Mouse (Mus musculus): Measurements from ENCODE around the gene H2afy2. TPM values are rescaled to one million over a fixed set of nuclear protein-coding genes. Genes with fewer than 3 reads are reported as not detected.

The H2afy2 gene
- polyA plus RNA-seq, 1 experiment from 2014 or later, result 366 TPM

- H3K27ac ChIP-seq (replicated peaks), result no peak overlapping the region
- peaks cover 29% of the 10 kb centered on the region for H3K27me3 ChIP-seq
- peaks cover 7% of the 10 kb centered on the region for H3K4me1 ChIP-seq
- no peaks in the 10 kb centered on the region for H3K9me3 ChIP-seq
- no peak overlapping the region for H3K4me3 ChIP-seq
- H3K36me3 ChIP-seq, result no peaks in the 10 kb centered on the region
- no peak overlapping the region for H3K9ac ChIP-seq (replicated peaks)
- H3K4me2 ChIP-seq (replicated peaks), result no peak overlapping the region
- WGBS, result 90% methylated on average over 12 of the region's 12 CpGs
- ATAC-seq (ENCODE audit: low FRiP score, low read depth), result no peak
These were observed 66.3 kb downstream of the H2afy2 start for GRCm38 (mm10) chr10:61717406-61718296.

DNA sequence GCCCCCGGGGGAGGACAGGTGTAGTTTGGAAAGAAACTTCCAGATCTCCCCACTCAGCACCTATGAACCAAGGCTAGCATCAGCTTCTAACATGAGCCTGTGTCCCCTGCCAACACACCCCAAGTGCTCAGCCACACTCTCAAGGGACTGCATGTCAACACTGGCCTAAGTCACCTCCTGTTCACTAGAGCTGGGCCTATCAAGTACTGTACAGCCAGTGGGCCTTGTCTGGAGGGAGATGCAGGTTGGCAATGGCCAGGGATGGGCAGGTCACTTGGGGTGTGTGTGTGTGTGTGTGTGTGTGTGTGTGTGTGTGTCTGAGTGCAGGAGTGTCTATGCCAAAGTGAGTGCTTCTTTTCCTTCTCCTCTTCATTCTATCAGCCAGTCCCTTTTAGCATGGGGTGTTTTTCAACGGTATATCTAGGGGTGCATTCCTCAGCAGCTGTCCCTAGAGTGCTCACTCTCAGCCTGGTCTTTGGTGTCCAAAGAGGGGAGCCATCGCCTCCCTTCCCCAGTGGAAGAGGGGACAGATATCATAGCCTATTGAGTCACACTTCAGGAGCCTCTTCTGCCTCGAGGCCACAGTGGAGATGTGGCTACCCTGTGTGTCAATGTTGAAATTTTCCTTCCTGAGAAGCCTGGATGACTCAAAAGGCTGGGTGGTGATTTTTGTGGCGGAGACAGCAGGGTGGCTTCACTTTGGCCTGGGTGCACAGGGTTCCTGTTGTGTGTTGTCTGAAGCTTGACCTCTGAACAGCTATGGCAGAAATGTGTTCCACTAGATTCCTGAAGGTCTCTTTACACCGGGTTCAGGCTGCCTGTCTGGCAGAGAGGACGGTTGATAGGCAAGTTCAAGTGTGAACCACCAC, 67.7 kb downstream of the H2afy2 start:
- peak overlapping the region; percentile 90; the same call in 1 of the 2 replicates for H3K4me2 ChIP-seq (replicated peaks)
- peaks cover 29% of the 10 kb centered on the region for H3K27me3 ChIP-seq
- no peaks in the 10 kb centered on the region for H3K36me3 ChIP-seq
- H3K9ac ChIP-seq (replicated peaks), result no peak overlapping the region
- H3K4me1 ChIP-seq, result peaks cover 7% of the 10 kb centered on the region
- no peaks in the 10 kb centered on the region for H3K9me3 ChIP-seq
- WGBS, result 75% methylated on average over 7 of the region's 7 CpGs
- H3K4me3 ChIP-seq, result no peak overlapping the region
- ATAC-seq (ENCODE audit: low FRiP score, low read depth), result no peak
- no peak overlapping the region for H3K27ac ChIP-seq (replicated peaks)

GRCm38 (mm10) chr10:61715462-61715837, 68.5 kb downstream of the H2afy2 start:
- Histone ChIP-seq H3K9ac (replicated peaks) (peak overlapping the region; percentile 49), H3K4me3 (peak overlapping the region; percentile 53), H3K27me3 (peaks cover 29% of the 10 kb centered on the region), H3K9me3 (no peaks in the 10 kb centered on the region), H3K36me3 (no peaks in the 10 kb centered on the region), H3K4me2 (replicated peaks) (peak overlapping the region; percentile 90), H3K4me1 (peaks cover 7% of the 10 kb centered on the region), H3K27ac (replicated peaks) (no peak overlapping the region)
- ATAC-seq (ENCODE audit: low FRiP score, low read depth), result peak; percentile 30; the same call in 1 of the 2 replicates
- WGBS, result 2% methylated on average over 11 of the region's 11 CpGs

- H3K9me3 ChIP-seq, result no peaks in the 10 kb centered on the region
- H3K4me3 ChIP-seq, result peak within 1 kb of the TSS; percentile 53
- H3K9ac ChIP-seq (replicated peaks), result peak within 1 kb of the TSS; percentile 49
- H3K27ac ChIP-seq (replicated peaks), result no peak within 1 kb of the TSS
- H3K27me3 ChIP-seq, result peaks cover 29% of the 10 kb centered on the region
- ATAC-seq (ENCODE audit: low FRiP score, low read depth), result peak; percentile 82
- no peaks in the 10 kb centered on the region for H3K36me3 ChIP-seq
- peak within 1 kb of the TSS; percentile 90 for H3K4me2 ChIP-seq (replicated peaks)
- peaks cover 7% of the 10 kb centered on the region for H3K4me1 ChIP-seq
- WGBS, result 13% methylated on average over 35 of the region's 36 CpGs
These were observed 69.0 kb downstream of the H2afy2 start, which contains the start of gene Aifm2 for GRCm38 (mm10) chr10:61714771-61715461. TSS of gene Aifm2 (plus strand) at chr10:61715263.

GRCm38 (mm10) chr10:61714146-61714545, 69.8 kb downstream of the H2afy2 start:
- Histone ChIP-seq H3K27me3 (peaks cover 29% of the 10 kb centered on the region), H3K4me3 (no peak overlapping the region), H3K36me3 (no peaks in the 10 kb centered on the region), H3K4me2 (replicated peaks) (no peak overlapping the region), H3K9me3 (no peaks in the 10 kb centered on the region), H3K9ac (replicated peaks) (no peak overlapping the region), H3K4me1 (peaks cover 7% of the 10 kb centered on the region), H3K27ac (replicated peaks) (no peak overlapping the region)
- no peak for ATAC-seq (ENCODE audit: low FRiP score, low read depth)
- WGBS, result 92% methylated on average over 4 of the region's 4 CpGs

DNA sequence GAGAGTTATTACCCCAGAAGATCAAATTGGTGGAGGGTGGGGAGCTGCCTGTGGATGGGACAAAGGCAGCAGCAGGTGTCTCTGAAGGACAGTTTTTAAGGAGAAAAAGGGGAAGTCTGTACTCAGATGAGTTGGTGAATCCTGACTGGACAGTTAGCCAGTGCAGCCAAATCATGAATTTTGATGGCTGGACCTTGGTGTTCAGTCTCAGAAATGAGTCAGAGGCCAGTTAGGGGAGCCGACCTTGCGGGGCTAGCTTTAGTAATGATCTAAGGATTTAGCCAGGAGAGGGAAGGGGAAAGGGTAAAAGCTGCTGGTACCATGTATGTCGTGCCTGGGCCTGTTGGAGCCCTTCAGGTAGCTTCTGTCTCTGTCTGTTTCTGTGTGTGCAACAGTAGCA, 70.3 kb downstream of the H2afy2 start:
- Histone ChIP-seq H3K9ac (replicated peaks) (no peak overlapping the region), H3K4me1 (peaks cover 7% of the 10 kb centered on the region), H3K4me2 (replicated peaks) (no peak overlapping the region), H3K27me3 (peaks cover 29% of the 10 kb centered on the region), H3K9me3 (no peaks in the 10 kb centered on the region), H3K4me3 (no peak overlapping the region), H3K27ac (replicated peaks) (no peak overlapping the region), H3K36me3 (no peaks in the 10 kb centered on the region)
- 77% methylated on average over 3 of the region's 3 CpGs for WGBS
- no peak for ATAC-seq (ENCODE audit: low FRiP score, low read depth)

DNA sequence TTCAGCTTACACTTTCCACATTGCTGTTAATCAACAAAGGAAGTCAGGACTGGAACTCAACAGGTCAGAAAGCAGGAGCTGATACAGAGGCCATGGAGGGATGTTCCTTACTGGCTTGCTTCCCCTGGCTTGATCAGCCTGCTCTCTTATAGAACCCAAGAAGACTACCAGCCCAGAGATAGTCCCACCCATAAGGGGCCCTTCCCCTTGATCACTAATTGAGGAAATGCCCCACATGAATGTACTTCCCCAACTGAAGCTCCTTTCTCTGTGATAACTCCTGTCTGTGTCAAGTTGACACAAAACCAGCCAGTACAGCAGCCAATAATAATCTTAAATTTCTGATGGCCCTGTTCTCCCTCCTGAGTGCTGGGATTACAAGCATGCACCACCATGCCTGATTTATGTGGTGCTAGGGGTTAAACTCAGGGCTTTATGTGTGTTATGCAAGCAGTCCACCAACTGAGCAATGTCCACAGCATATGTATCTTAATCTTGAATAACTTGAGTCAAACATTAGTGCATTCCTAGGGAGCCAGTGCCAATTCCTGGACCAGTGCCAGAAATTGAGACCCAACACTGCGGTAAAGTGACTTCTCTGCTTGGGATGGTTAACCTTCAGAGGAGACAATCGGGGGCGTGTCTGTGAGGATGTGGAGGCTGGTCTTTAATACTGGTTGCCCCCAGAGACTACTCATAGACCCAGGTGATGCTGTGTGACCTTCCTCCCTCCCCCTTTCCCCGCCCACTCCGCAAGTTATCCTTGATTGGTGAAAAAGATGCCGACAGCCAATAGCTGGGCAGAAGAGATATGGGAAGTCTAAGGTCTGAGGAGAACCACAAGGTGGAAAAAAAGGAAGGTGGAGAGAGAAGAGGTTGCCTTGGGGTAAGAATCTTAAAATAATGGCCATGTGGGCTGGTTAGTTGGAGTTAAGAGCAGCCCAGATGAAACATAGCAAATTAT, 77.3 kb downstream of the H2afy2 start:
- Histone ChIP-seq H3K27ac (replicated peaks) (no peak overlapping the region), H3K4me2 (replicated peaks) (no peak overlapping the region), H3K9me3 (no peaks in the 10 kb centered on the region), H3K9ac (replicated peaks) (no peak overlapping the region), H3K27me3 (no peaks in the 10 kb centered on the region; the same call in 1 of the 2 replicates), H3K4me1 (no peaks in the 10 kb centered on the region), H3K4me3 (no peak overlapping the region), H3K36me3 (peaks cover 23% of the 10 kb centered on the region)
- WGBS, result 70% methylated on average over 6 of the region's 6 CpGs
- ATAC-seq (ENCODE audit: low FRiP score, low read depth), result no peak

- H3K4me1 ChIP-seq, result no peaks in the 10 kb centered on the region
- 80% methylated on average over 4 of the region's 4 CpGs for WGBS
- H3K4me3 ChIP-seq, result no peak overlapping the region
- H3K36me3 ChIP-seq, result peaks cover 28% of the 10 kb centered on the region
- H3K4me2 ChIP-seq (replicated peaks), result no peak overlapping the region
- no peaks in the 10 kb centered on the region for H3K9me3 ChIP-seq
- no peak overlapping the region for H3K9ac ChIP-seq (replicated peaks)
- ATAC-seq (ENCODE audit: low FRiP score, low read depth), result no peak
- no peaks in the 10 kb centered on the region for H3K27me3 ChIP-seq
- H3K27ac ChIP-seq (replicated peaks), result no peak overlapping the region
These were observed 79.3 kb downstream of the H2afy2 start for GRCm38 (mm10) chr10:61704663-61705062.

- Histone ChIP-seq H3K9ac (replicated peaks) (peak overlapping the region; percentile 76; the same call in 1 of the 2 replicates), H3K9me3 (no peaks in the 10 kb centered on the region), H3K4me3 (peak overlapping the region; percentile 95), H3K4me1 (peaks cover 23% of the 10 kb centered on the region), H3K4me2 (replicated peaks) (peak overlapping the region; percentile 100), H3K27me3 (peaks cover 9% of the 10 kb centered on the region; the same call in 1 of the 2 replicates), H3K36me3 (peaks cover 28% of the 10 kb centered on the region), H3K27ac (replicated peaks) (no peak overlapping the region)
- WGBS, result 82% methylated on average over 2 of the region's 2 CpGs
- ATAC-seq (ENCODE audit: low FRiP score, low read depth), result no peak
These were observed 86.9 kb downstream of the H2afy2 start for GRCm38 (mm10) chr10:61697028-61697427.

- Histone ChIP-seq H3K27me3 (peaks cover 9% of the 10 kb centered on the region; the same call in 1 of the 2 replicates), H3K9me3 (no peaks in the 10 kb centered on the region), H3K36me3 (peaks cover 28% of the 10 kb centered on the region), H3K4me3 (peak overlapping the region; percentile 95), H3K27ac (replicated peaks) (no peak overlapping the region), H3K4me2 (replicated peaks) (peak overlapping the region; percentile 100), H3K4me1 (peaks cover 23% of the 10 kb centered on the region), H3K9ac (replicated peaks) (peak overlapping the region; percentile 76)
- WGBS, result 11% methylated on average over 19 of the region's 19 CpGs
- ATAC-seq (ENCODE audit: low FRiP score, low read depth), result no peak
These were observed 87.5 kb downstream of the H2afy2 start for GRCm38 (mm10) chr10:61696560-61696823.
